Mouse (Mus musculus) ES-Bruce4 (cell line): ENCODE measurements around the gene Ankfn1. TPM values are rescaled to one million over a fixed set of nuclear protein-coding genes. Genes with fewer than 3 reads are reported as not detected.

Experiments
- H3K27ac ChIP-seq: 2 replicates; pipeline ENCODE4 v1.5.1; 2012; ENCODE audit warnings: low read length, inconsistent platforms; ENCODE audit not compliant: insufficient read depth
- H3K27me3 ChIP-seq: 2 replicates; pipeline ENCODE4 v1.6.1; 2012; ENCODE audit warnings: mild to moderate bottlenecking, low read length, inconsistent platforms; ENCODE audit not compliant: control insufficient read depth, poor library complexity, insufficient read depth, severe bottlenecking
- H3K36me3 ChIP-seq: 2 replicates; pipeline ENCODE4 v1.6.1; 2012; ENCODE audit warnings: inconsistent platforms, mild to moderate bottlenecking, low read length, moderate library complexity; ENCODE audit not compliant: control insufficient read depth, poor library complexity, insufficient read depth, severe bottlenecking
- H3K4me1 ChIP-seq: one replicate; pipeline ENCODE4 v1.8.1; 2011; ENCODE audit warnings: low read length; ENCODE audit not compliant: control insufficient read depth, insufficient read depth
- H3K4me3 ChIP-seq: 2 replicates; pipeline ENCODE4 v1.5.1; 2011; ENCODE audit warnings: low read depth, mild to moderate bottlenecking, low read length
- H3K9ac ChIP-seq: 2 replicates; pipeline ENCODE4 v1.6.1; 2012; ENCODE audit warnings: low read depth, mild to moderate bottlenecking, inconsistent platforms; ENCODE audit not compliant: poor library complexity, severe bottlenecking
- H3K9me3 ChIP-seq: replicated peaks from 2 replicates; pipeline ENCODE4 v1.6.1; 2012; ENCODE audit warnings: mild to moderate bottlenecking, low read length, inconsistent platforms; ENCODE audit not compliant: control insufficient read depth, poor library complexity, insufficient read depth, severe bottlenecking
- CTCF ChIP-seq: IDR thresholded peaks from one replicate; pipeline ENCODE4 v1.8.1; 2011; ENCODE audit warnings: low read depth, low read length
- EP300 ChIP-seq: IDR thresholded peaks from 2 replicates; pipeline ENCODE4 v1.6.1; 2011; ENCODE audit warnings: low read depth, low read length; ENCODE audit not compliant: insufficient read depth
- POLR2A ChIP-seq: IDR thresholded peaks from one replicate; pipeline ENCODE4 v1.8.1; 2011; ENCODE audit warnings: low read length; ENCODE audit not compliant: insufficient read depth
- polyA plus RNA-seq: library from polyadenylated mRNA; stranded (reverse); fragments of >200 nt; gene quantifications from 2 replicates; pipeline ENCODE4 v1.2.4, GENCODE M21; 2011; ENCODE audit warnings: low read depth; ENCODE audit not compliant: missing spikeins, insufficient read depth, insufficient read length

The Ankfn1 gene
- polyA plus RNA-seq, 1 experiment: not detected

- H3K4me1 ChIP-seq: no peaks in the 10 kb centered on the region
- no peak for TF ChIP-seq EP300
- TF ChIP-seq CTCF: no peak
- TF ChIP-seq POLR2A: no peak
- H3K9me3 ChIP-seq: no peaks in the 10 kb centered on the region
- no peak overlapping the region for H3K9ac ChIP-seq
- no peak overlapping the region for H3K27ac ChIP-seq
- H3K36me3 ChIP-seq: no peaks in the 10 kb centered on the region
- no peak overlapping the region for H3K4me3 ChIP-seq
- no peaks in the 10 kb centered on the region; the same call in 1 of the 2 replicates for H3K27me3 ChIP-seq
These were observed 26.5 kb upstream of the Ankfn1 start for GRCm38 (mm10) chr11:89803974-89804373.

DNA sequence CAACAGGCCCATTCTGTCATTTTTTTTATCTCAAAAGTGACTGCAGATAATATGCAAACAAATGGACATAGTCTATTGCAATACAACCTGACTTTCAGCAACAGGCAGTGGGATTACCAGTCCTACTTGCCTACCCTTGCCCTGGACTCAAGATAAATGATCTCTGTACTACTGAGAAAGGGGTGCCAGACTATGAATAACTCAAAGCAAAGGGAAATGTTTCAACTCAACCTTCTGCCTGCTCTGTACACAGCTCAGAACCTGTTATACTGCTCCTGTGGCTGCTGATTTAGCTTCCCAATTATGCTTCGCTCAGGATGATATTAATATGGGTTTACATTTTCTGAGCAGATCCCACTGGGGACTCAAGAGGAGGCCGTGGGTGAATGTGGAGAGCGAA lies 15.3 kb upstream of the Ankfn1 start:
- H3K9me3 ChIP-seq: no peaks in the 10 kb centered on the region
- no peaks in the 10 kb centered on the region for H3K36me3 ChIP-seq
- TF ChIP-seq EP300 (no peak), CTCF (no peak), POLR2A (no peak)
- H3K4me1 ChIP-seq: no peaks in the 10 kb centered on the region
- H3K27me3 ChIP-seq: no peaks in the 10 kb centered on the region
- H3K4me3 ChIP-seq: no peak overlapping the region
- no peak overlapping the region for H3K27ac ChIP-seq
- no peak overlapping the region for H3K9ac ChIP-seq

DNA sequence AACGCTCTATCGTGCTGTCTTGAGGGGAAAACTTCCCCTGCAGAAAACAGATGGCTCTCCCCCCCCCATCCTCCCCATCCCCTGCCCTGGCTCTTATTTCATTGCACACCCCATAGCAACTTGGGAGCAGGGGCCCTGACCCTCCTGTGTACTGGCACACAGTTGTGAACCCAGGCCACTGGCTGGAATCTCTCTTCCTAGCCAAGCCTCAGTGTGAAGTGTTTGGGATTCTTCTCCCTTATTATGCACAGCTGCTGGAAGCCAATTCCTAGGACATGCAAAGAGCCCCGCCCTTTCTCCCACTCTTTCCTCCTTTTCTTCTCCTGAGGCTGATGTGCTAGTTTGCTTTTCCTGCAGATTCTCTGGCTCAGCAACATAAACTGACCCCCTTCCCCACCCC lies 1.4 kb downstream of the Ankfn1 start:
- H3K36me3 ChIP-seq: no peaks in the 10 kb centered on the region
- no peaks in the 10 kb centered on the region for H3K9me3 ChIP-seq
- H3K9ac ChIP-seq: no peak overlapping the region
- no peak overlapping the region for H3K27ac ChIP-seq
- no peak for TF ChIP-seq CTCF
- no peak for TF ChIP-seq POLR2A
- TF ChIP-seq EP300: no peak
- H3K27me3 ChIP-seq: no peaks in the 10 kb centered on the region
- no peak overlapping the region for H3K4me3 ChIP-seq
- no peaks in the 10 kb centered on the region for H3K4me1 ChIP-seq

DNA sequence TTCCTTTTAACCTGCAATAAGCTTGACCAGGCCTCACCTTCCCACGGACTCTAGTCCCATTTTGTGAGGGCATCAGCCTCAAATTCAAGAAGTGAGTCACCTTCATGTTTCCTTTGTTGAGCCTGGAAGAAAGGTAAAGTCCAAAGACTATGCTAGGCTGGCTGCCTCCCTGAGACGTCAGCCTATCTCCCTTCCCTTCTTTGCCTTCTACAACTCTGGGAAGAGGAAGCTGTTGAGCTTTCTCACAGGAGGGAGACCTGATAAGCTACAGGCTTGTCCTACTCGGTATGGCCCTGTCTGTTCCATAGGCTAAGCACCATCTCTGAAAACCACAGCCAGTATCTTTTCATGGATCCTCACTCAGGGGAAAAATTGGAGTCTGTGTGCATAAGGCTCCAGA lies 2.5 kb downstream of the Ankfn1 start:
- no peaks in the 10 kb centered on the region for H3K27me3 ChIP-seq
- TF ChIP-seq EP300 (no peak), POLR2A (no peak), CTCF (no peak)

GRCm38 (mm10) chr11:89772941-89773340 lies 4.5 kb downstream of the Ankfn1 start:
- Histone ChIP-seq H3K9me3 (no peaks in the 10 kb centered on the region), H3K4me1 (no peaks in the 10 kb centered on the region), H3K27me3 (no peaks in the 10 kb centered on the region; the same call in 1 of the 2 replicates), H3K9ac (no peak overlapping the region), H3K4me3 (no peak overlapping the region), H3K27ac (no peak overlapping the region), H3K36me3 (no peaks in the 10 kb centered on the region)
- TF ChIP-seq CTCF (no peak), EP300 (no peak), POLR2A (no peak)

More for the DNA sequence above, 2.5 kb downstream of the Ankfn1 start:
- H3K9me3 ChIP-seq: no peaks in the 10 kb centered on the region
- no peak overlapping the region for H3K9ac ChIP-seq
- H3K36me3 ChIP-seq: no peaks in the 10 kb centered on the region
- no peak overlapping the region for H3K4me3 ChIP-seq
- H3K4me1 ChIP-seq: no peaks in the 10 kb centered on the region
- H3K27ac ChIP-seq: no peak overlapping the region

GRCm38 (mm10) chr11:89765770-89766148 lies 11.7 kb downstream of the Ankfn1 start:
- TF ChIP-seq POLR2A: no peak
- TF ChIP-seq CTCF: no peak
- TF ChIP-seq EP300: no peak
- Histone ChIP-seq H3K36me3 (no peaks in the 10 kb centered on the region), H3K9ac (no peak overlapping the region), H3K9me3 (no peaks in the 10 kb centered on the region), H3K4me3 (no peak overlapping the region), H3K4me1 (no peaks in the 10 kb centered on the region), H3K27ac (no peak overlapping the region), H3K27me3 (no peaks in the 10 kb centered on the region; the same call in 1 of the 2 replicates)
